Mouse (Mus musculus) MEL (cell line): ENCODE results near the gene Nemp1. TPM values are rescaled to one million over a fixed set of nuclear protein-coding genes. Genes with fewer than 3 reads are reported as not detected.

ENCODE experiments used
- DNase-seq: peaks from one replicate; pipeline ENCODE4 v3.0.0; 2011; ENCODE audit warnings: low read depth, low spot score
- H3K27ac ChIP-seq: 2 replicates; pipeline ENCODE4 v1.5.1; 2012; ENCODE audit warnings: low read depth, mild to moderate bottlenecking, control low read depth, low read length, moderate library complexity; ENCODE audit not compliant: control insufficient read depth
- H3K27me3 ChIP-seq, 2 experiments: fragments of 150-350 bp in 1 of 2; sonication (generic) in 1 of 2; 2 replicates each; pipeline ENCODE4 v1.6.1; 2012; ENCODE audit warnings: low read length in 2 of 2, mild to moderate bottlenecking in 2 of 2, improper control_type of control experiment in 1 of 2, moderate library complexity in 1 of 2; ENCODE audit not compliant: insufficient read depth in 2 of 2, control insufficient read depth in 1 of 2
- H3K36me3 ChIP-seq, 2 experiments: 2 replicates each; pipeline ENCODE4 v1.6.1; 2012 to 2014; ENCODE audit warnings: low read length in 2 of 2, improper control_type of control experiment in 1 of 2, inconsistent platforms in 1 of 2, mild to moderate bottlenecking in 1 of 2; ENCODE audit not compliant: insufficient read depth in 2 of 2, control insufficient read depth in 1 of 2
- H3K4me1 ChIP-seq, 2 experiments: fragments of 150-350 bp in 1 of 2; sonication (generic) in 1 of 2; 2 replicates each; pipeline ENCODE4 v1.6.1; 2012; ENCODE audit warnings: low read length in 2 of 2, improper control_type of control experiment in 1 of 2, mild to moderate bottlenecking in 1 of 2; ENCODE audit not compliant: insufficient read depth in 2 of 2, control insufficient read depth in 1 of 2
- H3K4me3 ChIP-seq, 2 experiments: fragments of 150-350 bp in 1 of 2; sonication (generic) in 1 of 2; 2 replicates each; pipeline ENCODE4 v1.5.1; 2012; ENCODE audit warnings: low read depth in 2 of 2, low read length in 2 of 2, mild to moderate bottlenecking in 2 of 2, moderate library complexity in 2 of 2, control low read depth in 1 of 2, improper control_type of control experiment in 1 of 2; ENCODE audit not compliant: control insufficient read depth in 1 of 2, insufficient read depth in 1 of 2
- H3K79me2 ChIP-seq: 2 replicates; pipeline ENCODE4 v1.6.1; 2012; ENCODE audit warnings: mild to moderate bottlenecking, low read length, moderate library complexity; ENCODE audit not compliant: control insufficient read depth, poor library complexity, insufficient read depth
- H3K9ac ChIP-seq: 2 replicates; pipeline ENCODE4 v1.6.1; 2012; ENCODE audit warnings: low read depth, mild to moderate bottlenecking, control low read depth, low read length, moderate library complexity; ENCODE audit not compliant: control insufficient read depth, poor library complexity, severe bottlenecking
- H3K9me3 ChIP-seq: fragments of 150-350 bp; sonication (generic); replicated peaks from 2 replicates; pipeline ENCODE4 v1.6.1; 2012; ENCODE audit warnings: mild to moderate bottlenecking, low read length, improper control_type of control experiment, moderate library complexity; ENCODE audit not compliant: insufficient read depth
- BHLHE40 ChIP-seq: IDR thresholded peaks from 2 replicates; pipeline ENCODE4 v1.6.1; 2012; ENCODE audit warnings: low read depth, mild to moderate bottlenecking, inconsistent platforms, low read length, improper control_type of control experiment, borderline replicate concordance
- CHD1 ChIP-seq: IDR thresholded peaks from 2 replicates; pipeline ENCODE4 v1.6.1; 2012; ENCODE audit warnings: low read depth, mild to moderate bottlenecking, inconsistent platforms, low read length, improper control_type of control experiment
- CTCF ChIP-seq, 3 experiments: IDR thresholded peaks in 2 of 3; conservative IDR thresholded peaks in 1 of 3; 2 replicates each; pipeline ENCODE4 v1.5.1; 2011 to 2012; ENCODE audit warnings: low read length in 3 of 3, low read depth in 2 of 3, mild to moderate bottlenecking in 2 of 3, improper control_type of control experiment in 1 of 3, inconsistent platforms in 1 of 3, mixed read lengths in 1 of 3, moderate library complexity in 1 of 3; ENCODE audit not compliant: control insufficient read depth in 1 of 3, insufficient read depth in 1 of 3, poor library complexity in 1 of 3, severe bottlenecking in 1 of 3
- E2F4 ChIP-seq: IDR thresholded peaks from 2 replicates; pipeline ENCODE4 v1.6.1; 2011; ENCODE audit warnings: low read depth, low read length, improper control_type of control experiment, borderline replicate concordance
- EP300 ChIP-seq, 2 experiments: IDR thresholded peaks; 2 replicates each; pipeline ENCODE4 v1.6.1; 2011; ENCODE audit warnings: improper control_type of control experiment in 2 of 2, low read length in 2 of 2, low read depth in 1 of 2, mild to moderate bottlenecking in 1 of 2
- GABPA ChIP-seq: IDR thresholded peaks from 2 replicates; pipeline ENCODE4 v1.6.1; 2012; ENCODE audit warnings: low read depth, mild to moderate bottlenecking, inconsistent platforms, low read length, improper control_type of control experiment, moderate library complexity
- GATA1 ChIP-seq: IDR thresholded peaks from 2 replicates; pipeline ENCODE4 v1.6.1; 2011; ENCODE audit warnings: low read depth, low read length, improper control_type of control experiment
- HCFC1 ChIP-seq: IDR thresholded peaks from 2 replicates; pipeline ENCODE4 v1.6.1; 2012; ENCODE audit warnings: low read depth, mild to moderate bottlenecking, inconsistent platforms, low read length, improper control_type of control experiment, moderate library complexity
- MYC ChIP-seq: IDR thresholded peaks from 2 replicates; pipeline ENCODE4 v1.6.1; 2011; ENCODE audit warnings: low read depth, mild to moderate bottlenecking, low read length, improper control_type of control experiment, moderate library complexity
- NRF1 ChIP-seq: IDR thresholded peaks from 2 replicates; pipeline ENCODE4 v1.6.1; 2014; ENCODE audit warnings: low read depth, mild to moderate bottlenecking, inconsistent platforms, low read length, improper control_type of control experiment, moderate library complexity; ENCODE audit not compliant: poor library complexity, insufficient read depth, severe bottlenecking
- POLR2AphosphoS2 ChIP-seq: IDR thresholded peaks from 2 replicates; pipeline ENCODE4 v1.6.1; 2011; ENCODE audit warnings: low read length, improper control_type of control experiment
- RAD21 ChIP-seq: IDR thresholded peaks from 2 replicates; pipeline ENCODE4 v1.6.1; 2011; ENCODE audit warnings: mild to moderate bottlenecking, low read depth, low read length, improper control_type of control experiment
- RCOR1 ChIP-seq: IDR thresholded peaks from 2 replicates; pipeline ENCODE4 v1.6.1; 2012; ENCODE audit warnings: low read depth, mild to moderate bottlenecking, inconsistent platforms, low read length, improper control_type of control experiment
- SIN3A ChIP-seq: IDR thresholded peaks from 2 replicates; pipeline ENCODE4 v1.6.1; 2012; ENCODE audit warnings: low read length, improper control_type of control experiment, inconsistent platforms
- SMC3 ChIP-seq: IDR thresholded peaks from 2 replicates; pipeline ENCODE4 v1.6.1; 2011; ENCODE audit warnings: low read depth, low read length, improper control_type of control experiment
- TBP ChIP-seq: IDR thresholded peaks from 2 replicates; pipeline ENCODE4 v1.8.0; 2011; ENCODE audit warnings: low read depth, low read length, improper control_type of control experiment
- TCF12 ChIP-seq: IDR thresholded peaks from 2 replicates; pipeline ENCODE4 v1.6.1; 2014; ENCODE audit warnings: low read depth, mild to moderate bottlenecking, inconsistent platforms, low read length, improper control_type of control experiment, moderate library complexity
- UBTF ChIP-seq: IDR thresholded peaks from 2 replicates; pipeline ENCODE4 v1.6.1; 2012; ENCODE audit warnings: low read depth, mild to moderate bottlenecking, inconsistent platforms, low read length, improper control_type of control experiment, moderate library complexity, borderline replicate concordance; ENCODE audit not compliant: insufficient read depth
- ZC3H11A ChIP-seq: IDR thresholded peaks from 2 replicates; pipeline ENCODE4 v1.6.1; 2012; ENCODE audit warnings: low read depth, mild to moderate bottlenecking, inconsistent platforms, low read length, improper control_type of control experiment
- ZKSCAN1 ChIP-seq: IDR thresholded peaks from 2 replicates; pipeline ENCODE4 v1.6.1; 2012; ENCODE audit warnings: low read depth, mild to moderate bottlenecking, inconsistent platforms, low read length, improper control_type of control experiment, moderate library complexity
- ZMIZ1 ChIP-seq: IDR thresholded peaks from 2 replicates; pipeline ENCODE4 v1.6.1; 2012; ENCODE audit warnings: low read depth, mild to moderate bottlenecking, inconsistent platforms, low read length, improper control_type of control experiment, moderate library complexity
- ZNF384 ChIP-seq: IDR thresholded peaks from 2 replicates; pipeline ENCODE4 v1.6.1; 2012; ENCODE audit warnings: low read depth, mild to moderate bottlenecking, inconsistent platforms, low read length, improper control_type of control experiment
- polyA plus RNA-seq, 2 experiments: library from polyadenylated mRNA; stranded (reverse) in 1 of 2; unstranded in 1 of 2; fragments of >175 nt in 1 of 2; fragments of >200 nt in 1 of 2; gene quantifications; 2 replicates each; pipeline versions ENCODE4 v1.2.1 to v1.2.4; 2012; ENCODE audit warnings: low replicate concordance in 2 of 2, low read depth in 1 of 2; ENCODE audit not compliant: insufficient read length in 2 of 2, insufficient read depth in 1 of 2, missing spikeins in 1 of 2
- total RNA-seq: library from RNA; depleted of rRNA; stranded (reverse); fragments of 300-350 nt; gene quantifications from 2 replicates; pipeline ENCODE4 v1.2.3, GENCODE M21; 2012

Nemp1 gene
- total and polyA plus RNA-seq, 3 experiments = 12.1 to 13.9 TPM; not detected in 1

- peaks cover 3 to 10% of the 10 kb centered on the region in 2 experiments for H3K4me1 ChIP-seq
- no peaks in the 10 kb centered on the region for H3K9me3 ChIP-seq
- peak overlapping the region in 1 of 2 experiments; percentile 5; a peak in 1 of 4 replicates for H3K4me3 ChIP-seq
- no peak overlapping the region for H3K27ac ChIP-seq
- TF ChIP-seq ZC3H11A (peak; percentile 42; the same call in 1 of the 2 replicates), HCFC1 (peak; percentile 70), MYC (no peak), EP300 (IDR thresholded peaks at IDR 0.05; ENCODE audit: low read depth in 1 of 2, low read length in 2 of 2) (peak in 1 of 2 experiments; percentile 78; a peak in 2 of 4 replicates), NRF1 (no peak), ZKSCAN1 (no peak), SIN3A (peak; percentile 74), RAD21 (peak; percentile 51), RCOR1 (0 out of 2 replicates have a peak, but pooled peaks have one; percentile 52), SMC3 (peak; percentile 77), CTCF (IDR thresholded peaks at IDR 0.05 in 2 of 3, conservative IDR thresholded peaks at IDR 0.05 in 1 of 3; ENCODE audit: control insufficient read depth in 1 of 3, insufficient read depth in 1 of 3, low read depth in 2 of 3, low read length in 3 of 3, poor library complexity in 1 of 3, severe bottlenecking in 1 of 3) (peak; percentile 50 to 100 (median 93)), TBP (no peak), TCF12 (no peak), E2F4 (peak; percentile 82), UBTF (no peak), ZNF384 (peak; percentile 59), GABPA (no peak), POLR2AphosphoS2 (no peak), BHLHE40 (no peak), GATA1 (no peak), ZMIZ1 (no peak), CHD1 (no peak)
- H3K79me2 ChIP-seq = peaks cover 3% of the 10 kb centered on the region; the same call in 1 of the 2 replicates
- H3K9ac ChIP-seq = no peak overlapping the region
- peaks cover 0 to 6% of the 10 kb centered on the region in 2 experiments; a peak in 2 of 4 replicates for H3K36me3 ChIP-seq
- no peaks in the 10 kb centered on the region for H3K27me3 ChIP-seq
- peak; percentile 87 for DNase-seq
These were observed 8.3 kb downstream of the Nemp1 start for GRCm38 (mm10) chr10:127674794-127675522.
